Mouse (Mus musculus) lung, postnatal 0 days (tissue): Measurements from ENCODE around the gene Clk2.

ENCODE experiments used
- CTCF ChIP-seq: IDR thresholded peaks from 2 replicates; pipeline ENCODE4 v1.5.1; 2016; ENCODE audit warnings: antibody characterized with exemption, mild to moderate bottlenecking
- EP300 ChIP-seq: IDR thresholded peaks from 2 replicates; pipeline ENCODE4 v1.6.1; 2016; ENCODE audit warnings: antibody characterized with exemption, mild to moderate bottlenecking, control low read depth

- TF ChIP-seq CTCF (no peak), EP300 (no peak)
Measured at GRCm38 (mm10) chr3:89166945-89167344, 2.4 kb downstream of the Clk2 start.
